Mouse (Mus musculus) left cerebral cortex, adult 2 months (tissue): Measurements from ENCODE around the gene Acss1. TPM values are rescaled to one million over a fixed set of nuclear protein-coding genes. Genes with fewer than 3 reads are reported as not detected.
A peak's percentile ranks its signal among the peaks of the same experiment; 100 is the strongest.

Experiments used
- DNase-seq, 2 experiments: peaks; one replicate each; pipeline ENCODE4 v3.0.0; 2021 to 2022; ENCODE audit warnings: low spot score in 2 of 2, mixed read lengths in 1 of 2; ENCODE audit errors: extremely low spot score in 1 of 2
- H3K27ac ChIP-seq: fragments of 200-600 bp; 2 replicates; pipeline ENCODE4 v1.8.1; 2022
- H3K4me3 ChIP-seq: fragments of 200-600 bp; 2 replicates; pipeline ENCODE4 v1.8.1; 2022
- CTCF ChIP-seq: fragments of 200-600 bp; IDR thresholded peaks from 2 replicates; pipeline ENCODE4 v1.8.1; 2022; ENCODE audit warnings: antibody characterized with exemption, mild to moderate bottlenecking, moderate library complexity
- intact Hi-C: fragments of 180-260 bp; cut with DNase I; formaldehyde crosslinking; loops from one replicate; pipeline ENCODE4 v1.15.1; 2025
- total RNA-seq, 2 experiments: library from RNA; stranded (reverse); gene quantifications; 2 replicates each; pipeline ENCODE4 v1.2.3; 2021

Gene Acss1
- total RNA-seq, 2 experiments from 2014 or later, result 18.5 to 21.5 TPM

DNA sequence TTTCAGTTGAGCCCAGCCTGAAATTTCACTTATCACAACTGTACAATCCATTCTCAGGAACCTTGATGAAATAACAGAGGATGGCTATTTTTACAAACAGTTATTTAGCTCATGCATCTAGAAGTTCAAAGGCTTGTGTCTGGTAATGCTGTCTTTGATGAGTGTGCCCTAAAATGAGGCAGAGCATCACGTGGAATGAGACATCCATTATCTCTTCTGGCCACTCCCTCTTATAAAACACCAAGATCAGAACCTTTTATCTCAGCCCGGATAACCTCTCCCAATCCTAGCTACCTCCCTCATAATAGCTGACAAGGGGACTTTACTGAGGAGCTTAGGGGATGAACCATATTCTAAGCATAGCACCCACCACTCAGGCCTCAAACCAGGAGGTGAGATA is 3.3 kb downstream of the Acss1 start:
- Histone ChIP-seq H3K4me3 (no peak overlapping the region), H3K27ac (no peak overlapping the region; the same call in 1 of the 2 replicates)
- intact Hi-C loops, result loop anchor here (10.0 kb wide), 1 partner anchor 1780 kb away; no protein-coding TSS in a partner anchor
- no peak for DNase-seq
- no peak for TF ChIP-seq CTCF

DNA sequence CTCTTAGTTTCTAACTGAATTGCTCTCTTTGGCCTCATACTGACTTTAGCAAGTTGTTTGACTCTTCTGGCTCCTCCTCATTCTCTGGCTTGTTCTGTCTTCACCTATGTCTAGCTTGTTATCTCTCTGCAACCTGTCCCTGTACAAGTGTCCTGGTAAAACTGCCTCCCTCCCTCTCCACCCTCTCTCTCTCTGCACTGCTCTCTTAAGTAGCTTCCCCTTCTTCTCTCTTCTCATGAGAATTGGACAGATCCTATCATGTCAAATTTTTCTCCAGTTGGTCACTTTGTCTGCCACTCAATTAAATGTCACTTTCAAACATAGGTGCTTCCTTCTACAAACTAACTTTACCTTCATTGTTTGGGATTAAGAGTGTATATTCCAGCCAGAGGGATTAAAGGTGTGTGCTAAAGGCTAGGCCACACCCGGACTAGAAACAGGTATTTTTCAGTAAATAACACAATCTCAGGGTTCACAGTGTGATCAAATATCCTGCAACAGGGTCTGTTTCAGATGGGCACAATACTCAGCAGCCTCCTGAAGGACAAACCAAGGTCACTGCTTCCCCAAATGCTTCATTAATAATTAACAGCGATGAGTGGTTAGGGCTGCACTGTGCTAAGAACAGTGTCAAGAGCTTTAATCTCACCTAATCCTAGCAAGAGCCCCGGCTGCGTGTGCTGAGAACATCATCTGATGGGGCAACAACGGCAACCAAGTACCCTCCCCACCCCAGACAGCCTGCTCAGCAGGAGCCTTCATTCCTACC is 4.0 kb downstream of the Acss1 start:
- intact Hi-C loops, result loop anchor here (10.0 kb wide), 1 partner anchor 1780 kb away; no protein-coding TSS in a partner anchor
- H3K27ac ChIP-seq, result peak overlapping the region; percentile 73; the same call in 1 of the 2 replicates

DNA sequence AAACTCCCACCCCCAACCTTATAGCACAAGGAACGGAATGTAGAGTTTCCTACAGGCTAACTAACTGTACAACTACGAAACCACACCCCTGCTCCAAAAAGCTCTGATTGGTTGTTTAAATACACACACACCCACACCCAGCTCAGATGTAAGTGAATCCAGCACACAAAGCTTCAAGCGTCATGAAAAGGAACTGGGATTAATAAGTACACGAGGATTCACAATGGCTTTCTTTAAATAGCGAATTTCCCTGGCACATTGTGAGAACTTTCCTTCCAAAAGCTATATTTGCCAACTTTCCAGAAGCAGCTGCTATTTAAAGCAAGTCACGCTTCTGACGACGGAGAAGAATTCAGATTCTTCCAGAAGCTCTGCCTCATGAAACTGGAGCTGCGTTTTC is 5.0 kb downstream of the Acss1 start:
- Histone ChIP-seq H3K4me3 (no peak overlapping the region), H3K27ac (peak overlapping the region; percentile 73)
- DNase-seq, result peak in 1 of 2 experiments; percentile 22
- intact Hi-C loops, result loop anchor here (10.0 kb wide), 1 partner anchor 1778 kb away; no protein-coding TSS in a partner anchor
- TF ChIP-seq CTCF, result no peak

More for the DNA sequence above, 4.0 kb downstream of the Acss1 start:
- no peak overlapping the region for H3K4me3 ChIP-seq
- DNase-seq, result no peak
- TF ChIP-seq CTCF, result no peak

DNA sequence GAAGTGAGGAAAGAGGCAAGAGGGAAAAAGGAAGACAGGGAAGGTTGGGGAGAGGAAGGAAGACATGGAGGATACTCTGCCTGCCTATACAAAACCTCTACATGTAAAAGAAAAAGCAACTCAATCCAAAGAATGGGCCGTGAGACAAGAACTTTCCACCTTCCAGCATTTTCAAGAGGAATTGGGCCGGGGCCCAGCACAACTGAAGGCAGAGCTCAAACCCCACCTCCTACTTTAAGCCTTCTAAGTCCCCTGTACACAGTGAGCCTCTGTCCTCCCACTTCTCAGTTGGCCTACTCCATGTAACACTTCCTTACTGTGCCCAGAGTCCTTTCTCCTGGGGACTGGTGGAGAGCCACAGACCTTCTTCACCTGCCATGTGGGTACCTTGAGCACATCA is 6.3 kb downstream of the Acss1 start:
- Histone ChIP-seq H3K27ac (peak overlapping the region; percentile 61), H3K4me3 (no peak overlapping the region)
- no peak for TF ChIP-seq CTCF
- intact Hi-C loops, result loop anchor here (10.0 kb wide), 1 partner anchor 1777 kb away; no protein-coding TSS in a partner anchor
- DNase-seq, result no peak

DNA sequence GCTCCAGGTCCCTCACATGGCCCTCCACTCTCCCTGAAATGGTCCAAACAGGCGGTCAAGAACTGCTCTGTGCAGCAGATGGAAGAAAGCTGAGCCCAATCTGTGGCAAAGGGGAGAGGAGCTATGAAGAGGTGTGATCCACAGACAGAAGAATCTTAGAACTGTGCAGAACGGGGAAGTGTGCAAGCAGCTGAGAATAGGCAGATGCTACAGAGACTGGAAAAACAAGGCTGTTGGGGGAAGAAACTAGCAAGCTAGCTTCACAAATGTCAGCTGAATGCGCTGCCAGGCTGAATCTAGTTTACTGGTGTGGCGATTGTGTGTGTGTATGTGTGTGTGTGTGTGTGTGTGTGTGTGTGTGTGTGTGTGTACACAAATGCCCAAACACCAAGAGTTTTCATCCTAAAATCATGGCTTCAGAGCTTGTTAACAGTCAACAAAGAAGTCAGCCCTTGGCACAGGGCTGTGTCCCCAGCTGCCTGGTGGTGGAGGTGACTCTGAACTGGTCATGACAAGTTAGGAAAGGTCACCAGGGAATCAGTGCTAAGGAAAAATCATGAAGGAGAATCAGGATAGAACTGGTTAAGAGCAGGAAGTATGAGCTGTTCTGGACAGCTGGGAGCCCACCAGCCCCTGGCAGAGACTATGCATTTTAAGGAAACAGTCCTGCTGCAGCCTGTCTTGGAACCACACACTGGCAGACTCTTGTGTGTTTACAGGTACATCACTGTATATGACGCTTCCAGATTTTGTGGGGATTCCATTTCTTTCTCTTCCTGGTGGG is 7.4 kb downstream of the Acss1 start:
- H3K27ac ChIP-seq, result peak overlapping the region; percentile 61
- no peak for TF ChIP-seq CTCF
- H3K4me3 ChIP-seq, result no peak overlapping the region
- intact Hi-C loops, result loop anchor here (10.0 kb wide), 1 partner anchor 1776 kb away; no protein-coding TSS in a partner anchor
- DNase-seq, result no peak

DNA sequence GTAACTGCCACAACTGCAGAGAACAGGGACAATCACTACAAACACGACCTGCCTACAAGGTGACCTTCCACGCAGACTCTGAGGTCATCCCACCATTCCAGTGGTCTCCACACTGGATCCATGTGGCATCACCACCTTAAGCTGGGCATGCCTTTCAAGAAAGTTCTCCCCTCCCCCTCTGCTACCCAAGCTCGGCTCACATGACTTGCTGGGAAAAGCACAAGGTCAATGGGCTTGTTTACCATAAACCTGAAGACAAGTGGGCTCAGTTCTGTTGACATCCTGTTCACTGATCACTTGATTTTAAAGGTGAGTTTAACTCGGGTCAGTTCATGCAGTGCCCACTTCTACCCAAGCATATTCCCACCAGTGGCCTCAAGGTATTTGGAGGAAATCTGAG is 8.3 kb downstream of the Acss1 start:
- intact Hi-C loops, result loop anchor here (10.0 kb wide), 1 partner anchor 1775 kb away; no protein-coding TSS in a partner anchor
- Histone ChIP-seq H3K4me3 (no peak overlapping the region), H3K27ac (peak overlapping the region; percentile 61)
- no peak for DNase-seq
- no peak for TF ChIP-seq CTCF

DNA sequence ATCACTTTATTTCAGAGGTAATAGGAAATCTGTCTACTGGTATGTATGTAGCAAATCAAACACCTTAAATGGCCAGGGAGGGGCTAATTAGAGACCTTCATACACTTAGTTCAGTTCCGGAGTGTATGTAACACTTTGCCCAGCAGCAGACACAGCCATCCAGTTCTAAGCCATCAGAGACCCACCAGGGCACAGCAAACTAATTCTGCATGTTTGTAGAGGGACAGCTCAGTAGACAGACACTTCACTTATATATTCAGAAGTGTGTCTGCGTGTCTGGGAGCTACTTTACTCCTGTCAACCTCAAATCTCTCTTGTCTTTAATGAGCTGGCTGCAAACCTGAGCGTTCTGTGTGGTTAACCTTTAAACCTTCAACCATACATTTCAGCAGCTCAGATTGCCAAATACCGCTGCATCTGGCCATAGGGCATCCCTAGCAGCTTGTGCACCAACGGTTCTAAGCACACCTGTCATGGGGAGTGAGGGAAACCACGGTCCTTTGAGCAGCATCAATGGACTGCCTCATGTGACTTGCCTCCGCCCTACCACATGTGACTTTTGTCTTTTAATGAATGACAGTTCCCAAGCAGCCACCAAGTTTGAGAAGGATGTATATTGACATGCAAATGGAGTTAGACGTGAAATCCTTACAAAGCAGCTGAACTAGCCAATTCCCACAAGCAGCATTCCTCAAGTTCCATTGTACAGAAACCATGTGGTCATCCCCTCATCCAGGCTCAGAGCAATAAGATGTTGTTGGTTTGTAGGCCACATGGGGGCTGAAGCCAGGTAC is 11.1 kb downstream of the Acss1 start:
- no peak for DNase-seq
- no peak overlapping the region for H3K27ac ChIP-seq
- H3K4me3 ChIP-seq, result no peak overlapping the region
- TF ChIP-seq CTCF, result no peak
- intact Hi-C loops, result no loop called here

DNA sequence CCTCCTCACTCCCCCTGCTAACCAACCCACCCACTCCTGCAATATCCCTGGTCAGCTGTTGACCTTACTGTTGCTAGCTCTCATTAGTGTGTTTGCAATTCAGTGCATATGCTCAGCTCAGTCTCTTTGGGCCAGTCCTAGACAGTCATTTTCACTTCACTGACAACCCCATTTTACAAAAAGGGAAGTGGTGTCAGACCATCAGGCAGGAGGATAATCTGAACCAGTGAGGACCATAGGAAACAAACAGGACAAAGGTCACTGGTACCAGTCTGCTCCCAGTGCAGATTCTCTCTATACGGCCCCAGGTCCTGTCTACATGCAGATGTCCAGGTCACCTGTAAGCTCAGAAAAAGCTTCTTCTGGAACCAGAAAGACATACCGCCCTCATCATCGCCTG is 12.2 kb downstream of the Acss1 start:
- Histone ChIP-seq H3K4me3 (no peak overlapping the region), H3K27ac (no peak overlapping the region)
- intact Hi-C loops, result no loop called here
- TF ChIP-seq CTCF, result no peak
- DNase-seq, result no peak

DNA sequence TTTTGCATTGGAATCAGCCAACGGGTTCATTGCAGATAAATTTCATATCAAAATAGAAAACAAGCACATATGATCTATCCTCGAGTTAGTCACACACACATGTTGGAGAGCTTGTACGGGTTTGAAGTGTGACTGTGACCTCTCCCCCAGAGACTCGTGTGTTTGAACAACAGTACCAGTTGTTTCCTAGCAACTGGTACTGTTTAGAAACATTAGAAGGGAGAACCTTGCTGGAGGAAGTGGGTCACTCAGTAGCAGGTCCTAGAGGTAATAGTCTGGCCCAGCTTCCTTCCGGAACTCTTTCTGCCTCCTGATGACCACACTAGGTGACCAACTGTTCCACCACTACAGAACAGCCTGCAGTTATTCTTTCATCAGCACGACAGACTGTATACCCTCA is 13.0 kb downstream of the Acss1 start:
- intact Hi-C loops, result no loop called here
- Histone ChIP-seq H3K4me3 (no peak overlapping the region), H3K27ac (no peak overlapping the region)

DNA sequence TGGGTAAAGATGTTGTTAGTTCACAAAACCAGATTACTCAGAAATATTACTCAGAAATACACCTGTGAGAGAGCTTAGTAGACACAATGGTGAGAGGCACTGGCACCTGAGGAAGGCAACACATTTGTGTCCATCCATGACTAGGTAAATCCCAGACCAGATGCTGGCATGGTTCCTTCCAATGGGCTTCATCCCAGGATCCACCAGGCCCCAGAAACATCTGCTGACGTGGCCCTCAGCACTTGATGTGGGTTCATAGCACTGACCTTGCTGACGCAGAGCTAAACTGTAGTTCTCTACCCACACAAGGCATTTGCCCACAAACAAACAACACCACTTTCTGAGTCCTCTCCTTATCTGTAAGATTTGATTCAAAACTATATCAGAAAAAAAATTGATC is 13.5 kb downstream of the Acss1 start:
- intact Hi-C loops, result no loop called here

More for the DNA sequence above, 13.0 kb downstream of the Acss1 start:
- no peak for TF ChIP-seq CTCF
- no peak for DNase-seq

DNA sequence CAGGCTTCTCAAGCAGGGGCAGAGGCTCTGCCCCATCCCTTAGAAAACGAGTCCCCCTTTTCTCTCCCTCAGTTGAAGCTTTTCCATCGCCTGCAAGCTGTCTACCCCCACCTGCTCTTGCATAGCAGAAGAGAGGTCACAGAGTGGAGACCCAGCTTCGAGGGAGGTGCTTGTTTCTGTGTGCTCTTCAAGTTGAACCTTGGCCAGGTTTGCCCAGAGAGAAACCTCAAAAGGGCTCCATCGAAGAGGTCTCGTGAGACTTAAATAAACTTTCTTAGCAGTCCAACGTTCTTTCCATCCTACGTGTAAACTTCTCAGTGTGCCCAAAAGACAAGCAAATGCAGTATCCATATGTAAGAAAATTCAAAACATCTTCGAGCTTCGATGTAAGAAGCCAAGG is 16.9 kb downstream of the Acss1 start:
- intact Hi-C loops, result no loop called here
- no peak overlapping the region for H3K4me3 ChIP-seq
- TF ChIP-seq CTCF, result no peak
- no peak for DNase-seq
- no peak overlapping the region for H3K27ac ChIP-seq

More for the DNA sequence above, 13.5 kb downstream of the Acss1 start:
- TF ChIP-seq CTCF, result no peak
- DNase-seq, result no peak
- H3K27ac ChIP-seq, result no peak overlapping the region
- H3K4me3 ChIP-seq, result no peak overlapping the region
